ENCODE assay signal across 16 mouse cellular contexts in genomic region chr3:130000926-130001325, GRCm38 (mm10).
"Had no signal": no experiment of that assay in that cellular context is flagged by ENCODE, and none has a peak within 500 bp of the region (broad histone marks: within the 10 kb centered on the region; RNA-seq: fewer than 3 reads in every experiment).

No protein-coding gene starts in this region.

- H3K9me3 ChIP-seq: neural tube, embryonic 13.5 days; neural tube, embryonic 15.5 days; stomach, embryonic 15.5 days had no signal

- DNase-seq: retina, postnatal 1 day; right cerebral cortex, adult 18-20 months; right cerebral cortex, postnatal 14 days; right cerebral cortex, postnatal 25 days; right cerebral cortex, postnatal 4 days; spleen, adult 18-20 months; thymus, adult 18-20 months; thymus, adult 2 months; thymus, postnatal 14 days; thymus, postnatal 25 days; thymus, postnatal 36 days; thymus, postnatal 4 days had no signal

- H3K4me2 ChIP-seq: neural tube, embryonic 13.5 days; neural tube, embryonic 15.5 days; stomach, embryonic 15.5 days had no signal

- H3K4me1 ChIP-seq: neural tube, embryonic 13.5 days; neural tube, embryonic 15.5 days; stomach, embryonic 15.5 days had no signal

- H3K27ac ChIP-seq: neural tube, embryonic 13.5 days; neural tube, embryonic 15.5 days; stomach, embryonic 15.5 days; stomach, postnatal 0 days had no signal

- H3K9ac ChIP-seq: neural tube, embryonic 13.5 days; neural tube, embryonic 15.5 days; stomach, embryonic 15.5 days had no signal

- H3K4me3 ChIP-seq: neural tube, embryonic 13.5 days; neural tube, embryonic 15.5 days; stomach, embryonic 15.5 days had no signal

- H3K27me3 ChIP-seq: neural tube, embryonic 13.5 days; neural tube, embryonic 15.5 days; stomach, embryonic 15.5 days had no signal
